ENCODE assay signal across 9 mouse cellular contexts in the genomic region with DNA sequence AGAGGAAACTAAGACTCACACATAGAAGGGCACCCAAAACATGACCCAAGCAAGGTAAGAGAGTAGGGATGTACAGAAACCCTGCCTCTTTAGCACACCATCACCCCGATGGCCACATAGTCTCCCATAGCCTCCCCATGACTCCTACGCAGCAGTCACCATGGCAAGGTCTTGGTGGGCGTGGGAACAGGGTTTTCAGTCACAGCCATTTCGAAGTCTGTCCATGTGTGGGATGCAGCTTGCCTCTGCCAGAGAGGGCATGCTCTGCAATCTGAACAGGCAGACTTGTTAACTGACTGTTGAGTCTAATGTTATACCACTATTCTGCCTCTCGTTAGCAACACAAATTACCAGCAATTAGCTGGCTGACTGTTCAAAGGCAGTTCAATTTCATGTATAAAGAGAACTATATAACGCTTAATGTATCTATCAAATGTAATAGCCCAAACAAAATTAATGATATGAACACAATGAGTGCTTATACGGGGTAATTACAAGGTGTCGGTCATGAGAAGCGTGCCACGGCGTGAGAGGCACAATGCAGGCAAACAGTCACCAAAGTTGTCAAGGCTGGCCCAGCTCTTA.
"Had no signal": no experiment of that assay in that cellular context is flagged by ENCODE, and none has a peak within 500 bp of the region (broad histone marks: within the 10 kb centered on the region; RNA-seq: fewer than 3 reads in every experiment).

No protein-coding gene starts in this region.

- H3K4me2 ChIP-seq: limb, embryonic 13.5 days had no signal

- H3K27me3 ChIP-seq: limb, embryonic 13.5 days had no signal

- DNase-seq: kidney, postnatal 10 days; left cerebral cortex, postnatal 4 days; lung, adult 18-20 months; lung, postnatal 36 days; thymus, postnatal 4 days had no signal

- ATAC-seq: lung, postnatal 0 days had no signal

- H3K4me3 ChIP-seq: limb, embryonic 13.5 days had no signal

- H3K9me3 ChIP-seq: limb, embryonic 13.5 days had no signal

- H3K9ac ChIP-seq: limb, embryonic 13.5 days; liver, embryonic 14.5 days had no signal

- H3K27ac ChIP-seq: limb, embryonic 13.5 days; liver, embryonic 14.5 days; stomach, postnatal 0 days had no signal
